Comparison of ENCODE assay signal across 10 mouse cellular contexts in the genomic region with DNA sequence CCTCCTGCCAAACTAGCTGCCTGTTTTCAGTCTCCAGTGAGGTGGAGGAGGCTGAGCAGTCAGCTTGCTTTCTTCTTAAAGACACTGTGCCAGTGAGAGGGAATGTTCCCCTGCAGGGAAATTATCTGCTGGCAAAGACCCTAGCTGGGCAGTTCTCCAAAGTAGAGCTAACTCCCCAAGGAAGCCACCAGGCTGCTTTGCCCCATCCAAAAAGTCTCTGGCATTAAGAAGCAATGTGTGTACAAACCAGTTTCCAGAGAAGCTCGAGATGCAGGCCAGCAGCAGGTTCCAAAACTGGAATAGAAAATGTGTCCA.
DNase-seq lines count a peak whose midpoint lies in the region; ATAC-seq and TF ChIP-seq lines count a peak whose summit lies in the region.
"Had no signal": no experiment of that assay in that cellular context is flagged by ENCODE, and none has a peak within 500 bp of the region (broad histone marks: within the 10 kb centered on the region; RNA-seq: fewer than 3 reads in every experiment).

No protein-coding gene starts in this region.

- no peak for TF ChIP-seq POLR2A in cerebellum, adult 2 months (IDR thresholded peaks at IDR 0.05; ENCODE audit: borderline replicate concordance, insufficient read depth, low read length)

- 52% methylated on average over 1 of the region's 1 CpGs for WGBS in hindbrain, embryonic 14.5 days
- 67% methylated on average over 1 of the region's 1 CpGs for WGBS in hindbrain, embryonic 11.5 days
- WGBS in cerebellum, adult 2 months: 7% methylated on average over 1 of the region's 1 CpGs

- H3K27me3 ChIP-seq in hindbrain, embryonic 14.5 days (ENCODE audit: control insufficient read depth, insufficient read depth, low read length): no peaks in the 10 kb centered on the region
- H3K27me3 ChIP-seq in hindbrain, embryonic 11.5 days (ENCODE audit: control insufficient read depth, insufficient read depth, low read length): no peaks in the 10 kb centered on the region
- no peaks in the 10 kb centered on the region for H3K27me3 ChIP-seq in cerebellum, adult 2 months (ENCODE audit: control insufficient read depth, insufficient read depth, low read length)
- H3K27me3 ChIP-seq: embryonic facial prominence, embryonic 12.5 days; midbrain, embryonic 12.5 days had no signal

- H3K9ac ChIP-seq in hindbrain, embryonic 14.5 days: no peak overlapping the region
- H3K9ac ChIP-seq in hindbrain, embryonic 11.5 days (ENCODE audit: low read depth, low read length): no peak overlapping the region
- H3K9ac ChIP-seq: embryonic facial prominence, embryonic 12.5 days; midbrain, embryonic 12.5 days had no signal

- H3K4me1 ChIP-seq in hindbrain, embryonic 14.5 days (replicated peaks; ENCODE audit: control insufficient read depth, insufficient read depth, low read length): peaks cover 6% of the 10 kb centered on the region; the same call in 1 of the 2 replicates
- no peaks in the 10 kb centered on the region for H3K4me1 ChIP-seq in hindbrain, embryonic 11.5 days (replicated peaks; ENCODE audit: control insufficient read depth, insufficient read depth, low read length)
- peaks cover 5% of the 10 kb centered on the region for H3K4me1 ChIP-seq in cerebellum, adult 2 months (ENCODE audit: control insufficient read depth, insufficient read depth, low read length)
- H3K4me1 ChIP-seq: embryonic facial prominence, embryonic 12.5 days had no signal

- peak; percentile 82; the same call in 1 of the 2 replicates for ATAC-seq in hindbrain, embryonic 14.5 days (ENCODE audit: low FRiP score)
- ATAC-seq in hindbrain, embryonic 11.5 days (ENCODE audit: low FRiP score): no peak

- H3K36me3 ChIP-seq in hindbrain, embryonic 14.5 days (replicated peaks; ENCODE audit: control insufficient read depth, insufficient read depth): no peaks in the 10 kb centered on the region
- no peaks in the 10 kb centered on the region for H3K36me3 ChIP-seq in hindbrain, embryonic 11.5 days (ENCODE audit: control insufficient read depth, insufficient read depth, low read length)
- H3K36me3 ChIP-seq: embryonic facial prominence, embryonic 12.5 days; midbrain, embryonic 12.5 days had no signal

- DNase-seq in hindbrain, embryonic 14.5 days (ENCODE audit: low spot score): peak; percentile 80
- no peak for DNase-seq in hindbrain, embryonic 11.5 days (ENCODE audit: low spot score)
- peak; percentile 73 to 81 for DNase-seq in cerebellum, adult 2 months
- DNase-seq in gastrocnemius, postnatal 25 days: peak; percentile 74
- peak; percentile 53 to 63 for DNase-seq in layer of hippocampus, postnatal 25 days (ENCODE audit: extremely low spot score in 1 of 2, low spot score in 1 of 2)
- peak; percentile 71 for DNase-seq in ovary, adult 18-20 months (ENCODE audit: low spot score)
- no peak for DNase-seq in MN1 (ENCODE audit: low spot score)
- DNase-seq in embryo, embryonic 10 days (ENCODE audit: low spot score): no peak

- H3K4me2 ChIP-seq in hindbrain, embryonic 14.5 days (replicated peaks): no peak overlapping the region
- H3K4me2 ChIP-seq in hindbrain, embryonic 11.5 days (replicated peaks; ENCODE audit: low read depth, low read length): no peak overlapping the region
- H3K4me2 ChIP-seq: embryonic facial prominence, embryonic 12.5 days; midbrain, embryonic 12.5 days had no signal

- TF ChIP-seq CTCF in cerebellum, adult 2 months (IDR thresholded peaks at IDR 0.05; ENCODE audit: borderline replicate concordance, insufficient read depth, low read depth, low read length): no peak

- H3K4me3 ChIP-seq in hindbrain, embryonic 14.5 days (replicated peaks; ENCODE audit: low read length): no peak overlapping the region
- no peak overlapping the region for H3K4me3 ChIP-seq in hindbrain, embryonic 11.5 days (ENCODE audit: low read depth, low read length)
- no peak overlapping the region for H3K4me3 ChIP-seq in cerebellum, adult 2 months (replicated peaks; ENCODE audit: insufficient read depth, low read depth, low read length)
- H3K4me3 ChIP-seq: embryonic facial prominence, embryonic 12.5 days; midbrain, embryonic 12.5 days had no signal

- H3K9me3 ChIP-seq in hindbrain, embryonic 14.5 days (ENCODE audit: control insufficient read depth, low read length): no peaks in the 10 kb centered on the region
- H3K9me3 ChIP-seq in hindbrain, embryonic 11.5 days (ENCODE audit: control insufficient read depth, low read length): no peaks in the 10 kb centered on the region
- H3K9me3 ChIP-seq: embryonic facial prominence, embryonic 12.5 days; midbrain, embryonic 12.5 days had no signal

- no peak overlapping the region for H3K27ac ChIP-seq in hindbrain, embryonic 14.5 days
- no peak overlapping the region for H3K27ac ChIP-seq in hindbrain, embryonic 11.5 days (ENCODE audit: low read depth, low read length)
- H3K27ac ChIP-seq in cerebellum, adult 2 months (ENCODE audit: insufficient read depth, low read length): no peak overlapping the region
- H3K27ac ChIP-seq: embryonic facial prominence, embryonic 12.5 days; midbrain, embryonic 12.5 days had no signal

Comparison
In these comparisons a context has a peak if more than half of its experiments do, and no peak if none do; other contexts are left out.
1. DNase-seq: peak in hindbrain, embryonic 14.5 days (single experiment), cerebellum, adult 2 months (2 of 2), gastrocnemius, postnatal 25 days (single experiment), layer of hippocampus, postnatal 25 days (2 of 2) and ovary, adult 18-20 months (single experiment); none in hindbrain, embryonic 11.5 days (single experiment), MN1 (single experiment) and embryo, embryonic 10 days (single experiment).